ENCODE assay signal across 12 mouse cellular contexts in the genomic region with DNA sequence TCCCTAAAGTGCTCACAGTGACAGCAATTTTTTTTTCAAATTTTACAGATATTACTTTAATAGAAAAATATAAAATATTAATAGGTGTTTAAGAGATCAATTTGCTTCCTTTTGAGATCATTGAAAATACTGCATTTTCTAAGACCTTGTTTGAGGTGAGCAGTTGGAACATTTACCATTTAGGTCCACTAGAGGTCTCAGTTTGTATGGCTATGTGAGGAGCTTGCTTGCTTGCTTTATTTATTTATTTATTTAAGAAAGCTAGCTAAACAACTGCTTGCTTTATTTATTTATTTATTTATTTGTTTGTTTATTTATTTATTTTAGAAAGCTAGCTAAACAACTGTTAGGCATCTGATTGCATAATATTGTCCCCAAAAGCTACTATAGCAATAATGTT. TPM values are rescaled to one million over a fixed set of nuclear protein-coding genes. Genes with fewer than 3 reads are reported as not detected.
DNase-seq lines count a peak whose midpoint lies in the region; ATAC-seq and TF ChIP-seq lines count a peak whose summit lies in the region.
"Had no signal": no experiment of that assay in that cellular context is flagged by ENCODE, and none has a peak within 500 bp of the region (broad histone marks: within the 10 kb centered on the region; RNA-seq: fewer than 3 reads in every experiment).

No protein-coding gene starts in this region.

- ATAC-seq in megakaryocyte progenitor cell, adult 5-6 weeks (replicated peaks; ENCODE audit: poor library complexity): peak; percentile 55; the same call in 1 of the 2 replicates

- intact Hi-C loops in left cerebral cortex, adult 2 months (cut with DNase I): no loop called here

- H3K27ac ChIP-seq in left cerebral cortex, adult 2 months: no peak overlapping the region
- H3K27ac ChIP-seq: limb, embryonic 15.5 days had no signal

- peak; percentile 72 for TF ChIP-seq CTCF in left cerebral cortex, adult 2 months (IDR thresholded peaks at IDR 0.05)

- no peak overlapping the region for H3K4me3 ChIP-seq in left cerebral cortex, adult 2 months
- H3K4me3 ChIP-seq: limb, embryonic 15.5 days had no signal

- DNase-seq in embryo, embryonic 10 days (ENCODE audit: low spot score): peak; percentile 64
- no peak for DNase-seq in embryo, embryonic 9.5 days (ENCODE audit: extremely low spot score)
- no peak for DNase-seq in left cerebral cortex, adult 2 months (ENCODE audit: extremely low spot score in 1 of 2, low spot score in 2 of 2)
- DNase-seq in left cerebral cortex, adult 11 months (ENCODE audit: low spot score): no peak
- peak; percentile 74 for DNase-seq in adipocyte (ENCODE audit: low spot score)
- DNase-seq in adrenal gland, postnatal 25 days: no peak
- no peak for DNase-seq in frontal cortex, postnatal 10 days (ENCODE audit: low spot score in 2 of 2)
- DNase-seq: adrenal gland, postnatal 14 days; heart, postnatal 4 days had no signal

RNA-seq across cellular contexts. Expression of gene Adamts1, which starts 23.1 kb away (rescaled TPM):
- 10 to 100 TPM; 10.3 to 12.1 TPM for total RNA-seq in left cerebral cortex, adult 2 months (2021)
- 0.10 TPM in 1 of 2 replicates, not detected in the other for total RNA-seq in megakaryocyte progenitor cell, adult 5-6 weeks (2015)
- 0.07 TPM in 1 of 2 replicates, not detected in the other for total RNA-seq in megakaryocyte progenitor cell, adult 5-6 weeks (2017)
- 13.8 and 16.4 TPM in 2 replicates for total RNA-seq in adrenal gland, postnatal 25 days (2021)
- total RNA-seq: neutrophil, adult 5-6 weeks had no signal

Comparison
In these comparisons a context has a peak if more than half of its experiments do, and no peak if none do; other contexts are left out.
1. DNase-seq: peak in embryo, embryonic 10 days (single experiment) and adipocyte (single experiment); none in embryo, embryonic 9.5 days (single experiment), left cerebral cortex, adult 2 months (0 of 2), left cerebral cortex, adult 11 months (single experiment), adrenal gland, postnatal 25 days (single experiment) and frontal cortex, postnatal 10 days (0 of 2).
2. RNA of gene Adamts1, which starts 23.1 kb away (total RNA-seq): 13.8 to 16.4 TPM in adrenal gland, postnatal 25 days and 10.3 to 12.1 TPM in left cerebral cortex, adult 2 months; 0.07 to 0.10 TPM in megakaryocyte progenitor cell, adult 5-6 weeks; every median in the first group is over 10 times any median in the second.